Mouse (Mus musculus): Measurements from ENCODE around the gene Slc25a38. TPM values are rescaled to one million over a fixed set of nuclear protein-coding genes. Genes with fewer than 3 reads are reported as not detected.

The Slc25a38 gene
- 1 to 10 TPM; 9.2 to 9.5 TPM for total RNA-seq (2021)
- long read RNA-seq, experiment 1, transcript Slc25a38-201 (7 exons, 1,791 nt): major isoform, 8 of 11 reads
- long read RNA-seq, experiment 1, partial matches to known transcripts: 1 of 11 reads
- long read RNA-seq, experiment 1, other reads (novel, unspliced or antisense): 2 of 11 reads
- long read RNA-seq, experiment 2, transcript Slc25a38-201 (7 exons, 1,791 nt): major isoform, 12 of 13 reads
- long read RNA-seq, experiment 2, partial matches to known transcripts: 0 of 13 reads
- long read RNA-seq, experiment 2, other reads (novel, unspliced or antisense): 1 of 13 reads

- intact Hi-C loops (cut with DNase I; ENCODE audit: low total_unique reads): no loop called here
- DNase-seq: peak; percentile 96
These were observed at the start of gene Slc25a38 for GRCm38 (mm10) chr9:120110211-120111018. TSS of gene Slc25a38 (plus strand) at chr9:120110374.

GRCm38 (mm10) chr9:120064317-120064716 lies 45.9 kb upstream of the Slc25a38 start:
- no peak for DNase-seq
- intact Hi-C loops (cut with DNase I; ENCODE audit: low total_unique reads): no loop called here

GRCm38 (mm10) chr9:120067609-120068008 lies 42.6 kb upstream of the Slc25a38 start:
- intact Hi-C loops (cut with DNase I; ENCODE audit: low total_unique reads): no loop called here
- DNase-seq: no peak

- intact Hi-C loops (cut with DNase I; ENCODE audit: low total_unique reads): no loop called here
- DNase-seq: no peak
These were observed 42.1 kb upstream of the Slc25a38 start for GRCm38 (mm10) chr9:120068047-120068446.

GRCm38 (mm10) chr9:120069779-120070178 lies 40.4 kb upstream of the Slc25a38 start, which contains the start of gene Cx3cr1:
TSS of gene Cx3cr1 (minus strand) at chr9:120069879.
- intact Hi-C loops (cut with DNase I; ENCODE audit: low total_unique reads): loop anchor here (5.0 kb wide), 1 partner anchor 42 kb away; no protein-coding TSS in a partner anchor

GRCm38 (mm10) chr9:120071251-120071650 lies 38.9 kb upstream of the Slc25a38 start:
- intact Hi-C loops (cut with DNase I; ENCODE audit: low total_unique reads): loop anchor here (5.0 kb wide), 1 partner anchor 44 kb away; no protein-coding TSS in a partner anchor
- no peak for DNase-seq

More at GRCm38 (mm10) chr9:120069779-120070178, 40.4 kb upstream of the Slc25a38 start, which contains the start of gene Cx3cr1:
- no peak for DNase-seq

- peak; percentile 80 for DNase-seq
- intact Hi-C loops (cut with DNase I; ENCODE audit: low total_unique reads): loop anchor here (2.0 to 5.0 kb wide), 2 partner anchors 46 to 110 kb away; no protein-coding TSS in a partner anchor
These were observed 37.0 kb upstream of the Slc25a38 start for GRCm38 (mm10) chr9:120073169-120073568.

- intact Hi-C loops (cut with DNase I; ENCODE audit: low total_unique reads): loop anchor here (5.0 kb wide), 1 partner anchor 47 kb away; no protein-coding TSS in a partner anchor
- DNase-seq: no peak
These were observed 35.7 kb upstream of the Slc25a38 start for GRCm38 (mm10) chr9:120074516-120074915.

- intact Hi-C loops (cut with DNase I; ENCODE audit: low total_unique reads): no loop called here
- no peak for DNase-seq
These were observed 31.9 kb upstream of the Slc25a38 start for GRCm38 (mm10) chr9:120078241-120078640.

GRCm38 (mm10) chr9:120079901-120080300 lies 30.3 kb upstream of the Slc25a38 start:
- no peak for DNase-seq
- intact Hi-C loops (cut with DNase I; ENCODE audit: low total_unique reads): no loop called here

GRCm38 (mm10) chr9:120080546-120081108 lies 29.5 kb upstream of the Slc25a38 start:
- intact Hi-C loops (cut with DNase I; ENCODE audit: low total_unique reads): no loop called here
- peak; percentile 16 for DNase-seq

GRCm38 (mm10) chr9:120081247-120081646 lies 28.9 kb upstream of the Slc25a38 start:
- intact Hi-C loops (cut with DNase I; ENCODE audit: low total_unique reads): no loop called here
- no peak for DNase-seq

GRCm38 (mm10) chr9:120081967-120082366 lies 28.2 kb upstream of the Slc25a38 start:
- intact Hi-C loops (cut with DNase I; ENCODE audit: low total_unique reads): no loop called here
- no peak for DNase-seq

- DNase-seq: no peak
- intact Hi-C loops (cut with DNase I; ENCODE audit: low total_unique reads): no loop called here
These were observed 27.5 kb upstream of the Slc25a38 start for GRCm38 (mm10) chr9:120082691-120083090.

GRCm38 (mm10) chr9:120083158-120083894 lies 26.8 kb upstream of the Slc25a38 start:
- DNase-seq: no peak
- intact Hi-C loops (cut with DNase I; ENCODE audit: low total_unique reads): no loop called here

- no peak for DNase-seq
- intact Hi-C loops (cut with DNase I; ENCODE audit: low total_unique reads): no loop called here
These were observed 25.8 kb upstream of the Slc25a38 start for GRCm38 (mm10) chr9:120084406-120084805.

GRCm38 (mm10) chr9:120089125-120089524 lies 21.0 kb upstream of the Slc25a38 start:
- intact Hi-C loops (cut with DNase I; ENCODE audit: low total_unique reads): no loop called here
- DNase-seq: no peak

- no peak for DNase-seq
- intact Hi-C loops (cut with DNase I; ENCODE audit: low total_unique reads): no loop called here
These were observed 19.1 kb upstream of the Slc25a38 start for GRCm38 (mm10) chr9:120091086-120091485.

GRCm38 (mm10) chr9:120091696-120092238 lies 18.4 kb upstream of the Slc25a38 start, which contains the start of gene Ccr8:
TSS of gene Ccr8 (plus strand) at chr9:120092114.
- DNase-seq: no peak
- intact Hi-C loops (cut with DNase I; ENCODE audit: low total_unique reads): no loop called here
